Mouse (Mus musculus) stomach, embryonic 15.5 days (tissue): ENCODE measurements around the gene Ell. TPM values are rescaled to one million over a fixed set of nuclear protein-coding genes. Genes with fewer than 3 reads are reported as not detected.

ENCODE experiments used
- ATAC-seq: fragments of 200-750 bp; cut with Nextera tagmentation; 2 replicates; pipeline ENCODE4 v1.8.0; 2017; ENCODE audit warnings: low read depth, moderate number of reproducible peaks, moderate TSS enrichment; ENCODE audit not compliant: insufficient read depth, low FRiP score
- H3K27ac ChIP-seq: fragments of 300-500 bp; sonication (generic); 2 replicates; pipeline ENCODE4 v1.5.1; 2015; ENCODE audit warnings: mild to moderate bottlenecking, inconsistent platforms
- H3K27me3 ChIP-seq: fragments of 300-500 bp; sonication (generic); replicated peaks from 2 replicates; pipeline ENCODE4 v1.6.1; 2015; ENCODE audit warnings: inconsistent platforms
- H3K36me3 ChIP-seq: fragments of 300-500 bp; sonication (generic); 2 replicates; pipeline ENCODE4 v1.6.1; 2015; ENCODE audit warnings: inconsistent platforms
- H3K4me1 ChIP-seq: fragments of 300-500 bp; sonication (generic); 2 replicates; pipeline ENCODE4 v1.6.1; 2015; ENCODE audit warnings: inconsistent platforms
- H3K4me2 ChIP-seq: fragments of 300-500 bp; sonication (generic); 2 replicates; pipeline ENCODE4 v1.6.1; 2015; ENCODE audit warnings: mild to moderate bottlenecking, inconsistent platforms
- H3K4me3 ChIP-seq: fragments of 300-500 bp; sonication (generic); replicated peaks from 2 replicates; pipeline ENCODE4 v1.5.1; 2015; ENCODE audit warnings: inconsistent platforms
- H3K9ac ChIP-seq: fragments of 300-500 bp; sonication (generic); 2 replicates; pipeline ENCODE4 v1.6.1; 2015; ENCODE audit warnings: inconsistent platforms
- H3K9me3 ChIP-seq: fragments of 300-500 bp; sonication (generic); 2 replicates; pipeline ENCODE4 v1.6.1; 2016; ENCODE audit warnings: inconsistent platforms
- WGBS: fragments of 180-500 bp; shearing (Covaris S2); methylation state at CpG from one replicate; pipeline ENCODE4 v1.1.7; 2015; 5-methylcytosine and 5-hydroxymethylcytosine counted together
- polyA plus RNA-seq: library from polyadenylated mRNA; unstranded; fragments of >200 nt; fragmentation: Nextera tagmentation; extraction: Ambion mirVana; gene quantifications from 2 replicates; pipeline ENCODE4 v1.2.1, GENCODE M21; 2015

Gene Ell
- polyA plus RNA-seq, 1 experiment from 2014 or later, result 16.1 TPM

- ATAC-seq, result no peak
- no peak overlapping the region for H3K4me2 ChIP-seq
- WGBS, result 60% methylated on average over 3 of the region's 3 CpGs
- no peak overlapping the region for H3K4me3 ChIP-seq
- H3K27me3 ChIP-seq, result no peaks in the 10 kb centered on the region
- H3K27ac ChIP-seq, result no peak overlapping the region
- 0 out of 2 replicates have a peak, but pooled peaks cover 3% of the 10 kb centered on the region for H3K36me3 ChIP-seq
- no peaks in the 10 kb centered on the region for H3K9me3 ChIP-seq
- no peak overlapping the region for H3K9ac ChIP-seq
- peaks cover 48% of the 10 kb centered on the region for H3K4me1 ChIP-seq
Observed at GRCm38 (mm10) chr8:70560564-70560963, 21.3 kb downstream of the Ell start.

DNA sequence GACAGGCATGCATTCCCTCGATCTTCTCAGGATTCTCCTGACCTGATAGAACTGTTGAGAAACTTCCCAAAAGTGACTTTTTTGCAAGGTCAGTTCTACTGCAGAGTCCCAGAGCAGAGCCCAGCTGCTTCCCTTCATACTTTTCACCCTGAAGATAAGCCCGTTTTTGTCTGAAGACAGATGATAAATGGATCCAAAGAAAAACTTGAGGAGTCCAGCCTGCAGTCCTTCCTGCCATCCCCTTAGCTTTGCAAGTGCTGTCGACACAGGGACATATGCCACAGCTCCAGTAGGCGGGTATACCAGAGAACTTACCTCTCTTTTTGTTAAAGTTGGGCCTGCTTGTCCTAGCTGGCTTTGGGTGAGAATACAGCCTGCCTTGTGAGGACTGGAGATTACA is 22.1 kb downstream of the Ell start:
- WGBS, result 29% methylated on average over 4 of the region's 4 CpGs
- Histone ChIP-seq H3K36me3 (0 out of 2 replicates have a peak, but pooled peaks cover 3% of the 10 kb centered on the region), H3K4me1 (peaks cover 48% of the 10 kb centered on the region), H3K4me3 (no peak overlapping the region), H3K9ac (no peak overlapping the region), H3K9me3 (no peaks in the 10 kb centered on the region), H3K27ac (peak overlapping the region; percentile 62; the same call in 1 of the 2 replicates), H3K27me3 (no peaks in the 10 kb centered on the region), H3K4me2 (no peak overlapping the region)
- no peak for ATAC-seq

- 59% methylated on average over 7 of the region's 7 CpGs for WGBS
- Histone ChIP-seq H3K9me3 (no peaks in the 10 kb centered on the region), H3K4me3 (no peak overlapping the region), H3K27me3 (no peaks in the 10 kb centered on the region), H3K36me3 (0 out of 2 replicates have a peak, but pooled peaks cover under 1% of the 10 kb centered on the region), H3K9ac (no peak overlapping the region), H3K27ac (peak overlapping the region; percentile 62; the same call in 1 of the 2 replicates), H3K4me2 (no peak overlapping the region), H3K4me1 (peaks cover 48% of the 10 kb centered on the region)
- no peak for ATAC-seq
Observed at GRCm38 (mm10) chr8:70561809-70562535, 22.7 kb downstream of the Ell start.

DNA sequence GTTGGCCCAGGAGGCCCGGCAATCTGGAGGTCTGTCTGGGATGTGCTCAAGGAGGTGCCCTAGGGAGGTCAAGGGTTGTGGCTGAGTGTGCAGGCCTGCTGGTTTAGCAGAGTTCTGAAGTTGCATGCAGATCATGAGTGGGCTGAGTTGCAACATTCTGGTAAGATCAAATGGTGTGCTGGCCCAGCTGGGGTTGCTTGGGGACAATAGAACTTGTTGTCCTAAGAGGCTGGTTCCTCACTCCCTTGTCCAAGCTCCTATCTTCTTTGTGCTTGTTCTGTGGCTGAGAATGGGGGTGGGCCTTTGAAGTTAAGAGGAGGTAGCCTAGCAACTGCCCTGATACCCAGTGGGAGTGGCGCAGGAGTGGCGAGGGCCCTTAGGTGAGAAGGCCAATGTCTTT is 23.5 kb downstream of the Ell start:
- ATAC-seq, result no peak
- no peaks in the 10 kb centered on the region for H3K36me3 ChIP-seq
- peaks cover 48% of the 10 kb centered on the region for H3K4me1 ChIP-seq
- no peak overlapping the region for H3K27ac ChIP-seq
- H3K9ac ChIP-seq, result no peak overlapping the region
- no peak overlapping the region for H3K4me2 ChIP-seq
- H3K9me3 ChIP-seq, result no peaks in the 10 kb centered on the region
- H3K4me3 ChIP-seq, result no peak overlapping the region
- 80% methylated on average over 3 of the region's 3 CpGs for WGBS
- H3K27me3 ChIP-seq, result no peaks in the 10 kb centered on the region

DNA sequence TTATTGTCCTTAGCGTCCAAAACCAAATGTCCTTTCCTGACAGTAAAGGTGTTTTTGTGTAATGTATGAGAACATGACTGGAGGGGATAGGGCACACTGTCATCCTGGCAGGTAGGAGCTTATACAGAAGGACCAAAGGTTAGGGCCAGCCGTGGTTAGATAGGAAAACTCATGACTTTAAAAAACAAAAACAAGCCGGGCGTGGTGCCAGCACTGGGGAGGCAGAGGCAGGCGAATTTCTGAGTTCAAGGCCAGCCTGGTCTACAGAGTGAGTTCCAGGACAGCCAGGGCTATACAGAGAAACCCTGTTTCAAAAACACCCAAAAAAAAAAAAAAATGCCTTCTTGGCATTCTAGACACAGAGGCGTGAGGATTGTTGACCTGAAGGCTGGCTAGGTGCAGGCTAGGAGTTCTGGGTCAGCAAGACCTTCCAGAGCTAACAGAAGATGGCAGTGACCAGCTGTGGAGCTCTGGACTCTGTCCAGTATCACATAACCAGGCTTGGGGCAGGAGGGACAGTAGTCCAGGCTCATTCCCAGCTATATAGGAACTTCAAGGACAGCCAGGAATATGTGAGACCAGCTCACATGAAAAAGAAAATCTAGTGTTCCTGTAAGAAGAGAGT is 24.6 kb downstream of the Ell start:
- Histone ChIP-seq H3K27ac (no peak overlapping the region), H3K4me3 (no peak overlapping the region), H3K27me3 (no peaks in the 10 kb centered on the region), H3K36me3 (no peaks in the 10 kb centered on the region), H3K4me1 (peaks cover 40% of the 10 kb centered on the region), H3K9ac (no peak overlapping the region), H3K4me2 (no peak overlapping the region), H3K9me3 (no peaks in the 10 kb centered on the region)
- 89% methylated on average over 6 of the region's 6 CpGs for WGBS
- no peak for ATAC-seq

GRCm38 (mm10) chr8:70564696-70565235 is 25.5 kb downstream of the Ell start:
- Histone ChIP-seq H3K9me3 (no peaks in the 10 kb centered on the region), H3K4me2 (no peak overlapping the region), H3K4me3 (no peak overlapping the region), H3K4me1 (peaks cover 37% of the 10 kb centered on the region), H3K27ac (no peak overlapping the region), H3K36me3 (no peaks in the 10 kb centered on the region), H3K27me3 (no peaks in the 10 kb centered on the region), H3K9ac (no peak overlapping the region)
- WGBS, result 73% methylated on average over 3 of the region's 3 CpGs
- no peak for ATAC-seq

GRCm38 (mm10) chr8:70565561-70565960 is 26.3 kb downstream of the Ell start:
- Histone ChIP-seq H3K27ac (no peak overlapping the region), H3K4me2 (no peak overlapping the region), H3K4me1 (peaks cover 29% of the 10 kb centered on the region), H3K9ac (no peak overlapping the region), H3K4me3 (no peak overlapping the region), H3K9me3 (no peaks in the 10 kb centered on the region), H3K27me3 (no peaks in the 10 kb centered on the region), H3K36me3 (no peaks in the 10 kb centered on the region)
- no peak for ATAC-seq
- WGBS, result 52% methylated on average over 3 of the region's 3 CpGs

DNA sequence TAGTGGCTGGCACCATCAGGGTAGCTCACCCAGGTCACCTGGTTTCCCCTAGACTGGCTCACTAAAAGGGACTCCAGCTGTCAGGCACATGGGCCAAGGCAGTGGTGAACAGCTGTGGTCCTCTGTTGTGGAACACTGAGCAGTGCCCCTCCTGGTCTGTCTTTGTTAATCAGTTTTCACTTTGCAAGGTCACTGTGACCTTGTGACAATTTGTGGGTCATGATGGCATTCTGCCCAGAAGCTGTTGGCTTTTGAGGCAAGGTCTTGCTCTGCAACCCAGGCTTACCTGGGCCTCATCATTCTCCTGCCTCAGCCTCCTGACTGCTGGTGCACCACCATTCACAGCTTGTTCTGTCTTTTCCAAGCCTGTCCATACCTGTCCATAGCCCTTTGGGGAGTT is 31.1 kb downstream of the Ell start:
- Histone ChIP-seq H3K4me1 (peaks cover 3% of the 10 kb centered on the region; the same call in 1 of the 2 replicates), H3K27ac (no peak overlapping the region), H3K4me3 (no peak overlapping the region), H3K9me3 (no peaks in the 10 kb centered on the region), H3K4me2 (no peak overlapping the region), H3K9ac (no peak overlapping the region), H3K36me3 (no peaks in the 10 kb centered on the region), H3K27me3 (no peaks in the 10 kb centered on the region)
- ATAC-seq, result no peak

GRCm38 (mm10) chr8:70570990-70571389 is 31.7 kb downstream of the Ell start:
- whole genome bisulfite sequencing, result 88% methylated on average over 6 of the region's 6 CpGs
- H3K36me3 ChIP-seq, result no peaks in the 10 kb centered on the region
- no peak overlapping the region for H3K4me2 ChIP-seq
- H3K27ac ChIP-seq, result no peak overlapping the region
- H3K4me1 ChIP-seq, result no peaks in the 10 kb centered on the region; the same call in 1 of the 2 replicates
- no peaks in the 10 kb centered on the region for H3K27me3 ChIP-seq
- no peak overlapping the region for H3K9ac ChIP-seq
- no peak overlapping the region for H3K4me3 ChIP-seq
- no peak for ATAC-seq
- no peaks in the 10 kb centered on the region for H3K9me3 ChIP-seq

GRCm38 (mm10) chr8:70574302-70574701 is 35.0 kb downstream of the Ell start:
- H3K9me3 ChIP-seq, result no peaks in the 10 kb centered on the region
- H3K4me1 ChIP-seq, result no peaks in the 10 kb centered on the region; the same call in 1 of the 2 replicates
- H3K4me3 ChIP-seq, result no peak overlapping the region
- H3K27ac ChIP-seq, result no peak overlapping the region
- H3K9ac ChIP-seq, result no peak overlapping the region
- peaks cover 9% of the 10 kb centered on the region for H3K36me3 ChIP-seq
- ATAC-seq, result no peak
- no peaks in the 10 kb centered on the region for H3K27me3 ChIP-seq
- H3K4me2 ChIP-seq, result no peak overlapping the region

DNA sequence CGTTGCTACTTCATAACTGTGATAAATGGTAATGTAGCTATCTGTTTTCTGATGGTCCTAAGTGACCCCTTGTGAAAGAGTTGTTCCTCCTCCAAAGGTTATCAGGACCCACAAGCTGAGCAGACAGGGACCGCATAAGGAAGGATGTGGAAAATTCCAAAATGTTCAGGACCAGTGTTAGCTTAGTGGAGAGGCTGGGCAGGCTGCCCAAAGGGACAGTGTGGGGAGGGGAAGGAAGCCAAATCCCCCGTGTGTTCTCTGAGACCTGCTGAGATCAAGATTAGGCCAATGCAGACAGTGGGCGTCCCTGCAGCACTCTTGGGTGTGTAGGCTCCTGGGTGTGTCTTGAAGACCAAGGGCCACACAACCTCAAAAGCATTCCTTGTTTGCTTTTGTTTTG is 35.7 kb downstream of the Ell start:
- Histone ChIP-seq H3K27ac (no peak overlapping the region), H3K9me3 (no peaks in the 10 kb centered on the region), H3K27me3 (no peaks in the 10 kb centered on the region), H3K4me1 (no peaks in the 10 kb centered on the region; the same call in 1 of the 2 replicates), H3K4me3 (no peak overlapping the region), H3K9ac (no peak overlapping the region), H3K4me2 (no peak overlapping the region), H3K36me3 (peaks cover 10% of the 10 kb centered on the region)
- 0 out of 2 replicates have a peak, but pooled peaks have one; percentile 16 for ATAC-seq
- 69% methylated on average over 4 of the region's 4 CpGs for WGBS

GRCm38 (mm10) chr8:70577207-70577606 is 38.0 kb downstream of the Ell start:
- no peak for ATAC-seq
- Histone ChIP-seq H3K9me3 (no peaks in the 10 kb centered on the region), H3K4me3 (no peak overlapping the region), H3K4me1 (no peaks in the 10 kb centered on the region; the same call in 1 of the 2 replicates), H3K36me3 (peaks cover 33% of the 10 kb centered on the region), H3K27me3 (no peaks in the 10 kb centered on the region), H3K27ac (no peak overlapping the region), H3K4me2 (no peak overlapping the region), H3K9ac (no peak overlapping the region)
- 93% methylated on average over 3 of the region's 3 CpGs for WGBS
